Mouse (Mus musculus) forebrain, postnatal 0 days (tissue): Measurements from ENCODE around the gene Abcf2. TPM values are rescaled to one million over a fixed set of nuclear protein-coding genes. Genes with fewer than 3 reads are reported as not detected.

Experiments used
- ATAC-seq: fragments of 200-750 bp; cut with Nextera tagmentation; 2 replicates; pipeline ENCODE4 v1.8.0; 2017; ENCODE audit warnings: mild to moderate bottlenecking, moderate library complexity
- DNase-seq: peaks from one replicate; pipeline ENCODE4 v3.0.0-alpha.2; 2015
- H3K27ac ChIP-seq: fragments of 300-500 bp; sonication (generic); 2 replicates; pipeline ENCODE4 v1.5.1; 2014; ENCODE audit warnings: low read depth, mild to moderate bottlenecking, antibody characterized with exemption, low read length, moderate library complexity, mixed read lengths
- H3K27me3 ChIP-seq: fragments of 300-500 bp; sonication (generic); 2 replicates; pipeline ENCODE4 v1.6.1; 2014; ENCODE audit warnings: mild to moderate bottlenecking, low read length, mixed read lengths; ENCODE audit not compliant: insufficient read depth
- H3K36me3 ChIP-seq: fragments of 300-500 bp; sonication (generic); 2 replicates; pipeline ENCODE4 v1.6.1; 2014; ENCODE audit warnings: mild to moderate bottlenecking, moderate library complexity; ENCODE audit not compliant: insufficient read depth
- H3K4me1 ChIP-seq: fragments of 300-500 bp; sonication (generic); 2 replicates; pipeline ENCODE4 v1.6.1; 2014; ENCODE audit warnings: antibody characterized with exemption; ENCODE audit not compliant: insufficient read depth
- H3K4me2 ChIP-seq: fragments of 300-500 bp; sonication (generic); 2 replicates; pipeline ENCODE4 v1.6.1; 2014; ENCODE audit warnings: low read depth, mild to moderate bottlenecking, moderate library complexity
- H3K4me3 ChIP-seq: fragments of 300-500 bp; sonication (generic); 2 replicates; pipeline ENCODE4 v1.5.1; 2014; ENCODE audit warnings: low read depth, low read length, mixed read lengths
- H3K9ac ChIP-seq: fragments of 300-500 bp; sonication (generic); 2 replicates; pipeline ENCODE4 v1.6.1; 2014; ENCODE audit warnings: mild to moderate bottlenecking
- H3K9me3 ChIP-seq: fragments of 300-500 bp; sonication (generic); 2 replicates; pipeline ENCODE4 v1.6.1; 2016; ENCODE audit warnings: low read length
- CTCF ChIP-seq: sonication (generic); IDR thresholded peaks from 2 replicates; pipeline ENCODE4 v1.5.1; 2016; ENCODE audit warnings: antibody characterized with exemption, control low read depth, low read depth
- WGBS: fragments of 180-500 bp; shearing (Covaris S2); extraction: QIAGEN DNeasy Blood & Tissue Kit; methylation state at CpG from one replicate; pipeline ENCODE4 v1.1.7; 2014; 5-methylcytosine and 5-hydroxymethylcytosine counted together
- polyA plus RNA-seq: library from polyadenylated mRNA; unstranded; fragments of >200 nt; fragmentation: Nextera tagmentation; extraction: Ambion mirVana; gene quantifications from 2 replicates; pipeline ENCODE4 v1.2.1, GENCODE M21; 2015
- total RNA-seq: library from RNA; depleted of rRNA; stranded (reverse); fragments of >200 nt; gene quantifications from 2 replicates; pipeline ENCODE4 v1.2.3, GENCODE M21; 2014

Abcf2 gene
- total and polyA plus RNA-seq, 2 experiments from 2014 or later = 59.8 to 73.7 TPM

- no peak for ATAC-seq
- peaks cover 28% of the 10 kb centered on the region for H3K4me1 ChIP-seq
- no peak overlapping the region for H3K9ac ChIP-seq
Measured at GRCm38 (mm10) chr5:24620116-24620515, 42.8 kb upstream of the Abcf2 start.

GRCm38 (mm10) chr5:24618921-24619320, 41.7 kb upstream of the Abcf2 start:
- Histone ChIP-seq H3K9ac (no peak overlapping the region), H3K27me3 (no peaks in the 10 kb centered on the region), H3K27ac (no peak overlapping the region), H3K36me3 (no peaks in the 10 kb centered on the region; the same call in 1 of the 2 replicates), H3K4me3 (no peak overlapping the region), H3K4me1 (peaks cover 23% of the 10 kb centered on the region), H3K4me2 (no peak overlapping the region), H3K9me3 (no peaks in the 10 kb centered on the region)
- ATAC-seq (no peak), DNase-seq (no peak)
- no peak for TF ChIP-seq CTCF
- WGBS = 79% methylated on average over 3 of the region's 3 CpGs

More at GRCm38 (mm10) chr5:24620116-24620515, 42.8 kb upstream of the Abcf2 start:
- 65% methylated on average over 8 of the region's 8 CpGs for WGBS
- no peak for DNase-seq
- no peaks in the 10 kb centered on the region for H3K27me3 ChIP-seq
- H3K36me3 ChIP-seq = no peaks in the 10 kb centered on the region; the same call in 1 of the 2 replicates
- no peaks in the 10 kb centered on the region for H3K9me3 ChIP-seq
- no peak overlapping the region for H3K4me2 ChIP-seq
- no peak for TF ChIP-seq CTCF
- H3K4me3 ChIP-seq = no peak overlapping the region
- no peak overlapping the region for H3K27ac ChIP-seq

DNA sequence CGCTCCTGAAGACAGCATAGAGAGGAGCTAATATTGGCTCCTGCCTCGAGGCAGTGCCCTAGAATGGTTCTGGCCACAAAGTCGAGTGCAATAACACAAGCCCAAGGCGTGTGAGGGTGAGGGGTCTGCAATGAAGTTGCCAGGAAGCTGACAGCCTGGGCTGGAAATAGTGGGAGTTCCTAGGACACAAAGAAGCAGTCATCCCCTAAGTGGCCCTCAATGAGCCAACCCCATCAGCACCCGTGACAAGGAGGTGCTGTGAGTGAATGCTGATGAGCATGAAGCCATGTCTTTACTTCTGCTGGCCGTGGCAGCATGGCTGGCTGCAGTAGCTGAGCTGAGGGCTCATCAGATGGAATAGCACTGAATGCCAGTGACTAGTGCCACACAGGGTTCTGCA, 37.8 kb upstream of the Abcf2 start:
- no peak overlapping the region for H3K27ac ChIP-seq
- H3K36me3 ChIP-seq = no peaks in the 10 kb centered on the region; the same call in 1 of the 2 replicates
- no peaks in the 10 kb centered on the region for H3K27me3 ChIP-seq
- TF ChIP-seq CTCF = no peak
- peaks cover 8% of the 10 kb centered on the region for H3K4me1 ChIP-seq
- no peak overlapping the region for H3K9ac ChIP-seq
- no peak for DNase-seq
- no peaks in the 10 kb centered on the region for H3K9me3 ChIP-seq
- ATAC-seq = peak; percentile 40; the same call in 1 of the 2 replicates
- 58% methylated on average over 6 of the region's 6 CpGs for WGBS
- no peak overlapping the region for H3K4me3 ChIP-seq
- no peak overlapping the region for H3K4me2 ChIP-seq

- DNase-seq (no peak), ATAC-seq (peak; percentile 41)
- Histone ChIP-seq H3K36me3 (peaks cover 4% of the 10 kb centered on the region; the same call in 1 of the 2 replicates), H3K4me3 (no peak overlapping the region), H3K9ac (no peak overlapping the region), H3K4me1 (peaks cover 5% of the 10 kb centered on the region; the same call in 1 of the 2 replicates), H3K4me2 (no peak overlapping the region), H3K27me3 (no peaks in the 10 kb centered on the region), H3K9me3 (no peaks in the 10 kb centered on the region), H3K27ac (no peak overlapping the region)
- TF ChIP-seq CTCF = 0 out of 2 replicates have a peak, but pooled peaks have one; percentile 33
- WGBS = 59% methylated on average over 5 of the region's 5 CpGs
Measured at GRCm38 (mm10) chr5:24612302-24612649, 35.0 kb upstream of the Abcf2 start.

GRCm38 (mm10) chr5:24611366-24612301, 34.4 kb upstream of the Abcf2 start:
- no peak overlapping the region for H3K4me2 ChIP-seq
- no peak overlapping the region for H3K9ac ChIP-seq
- H3K4me3 ChIP-seq = no peak overlapping the region
- DNase-seq = peak; percentile 74
- H3K27ac ChIP-seq = no peak overlapping the region; the same call in 1 of the 2 replicates
- H3K36me3 ChIP-seq = peaks cover 4% of the 10 kb centered on the region; the same call in 1 of the 2 replicates
- TF ChIP-seq CTCF = no peak; the same call in 1 of the 2 replicates
- H3K4me1 ChIP-seq = peaks cover 10% of the 10 kb centered on the region; the same call in 1 of the 2 replicates
- H3K9me3 ChIP-seq = no peaks in the 10 kb centered on the region
- H3K27me3 ChIP-seq = no peaks in the 10 kb centered on the region
- peak; percentile 74 for ATAC-seq
- 31% methylated on average over 7 of the region's 7 CpGs for WGBS

DNA sequence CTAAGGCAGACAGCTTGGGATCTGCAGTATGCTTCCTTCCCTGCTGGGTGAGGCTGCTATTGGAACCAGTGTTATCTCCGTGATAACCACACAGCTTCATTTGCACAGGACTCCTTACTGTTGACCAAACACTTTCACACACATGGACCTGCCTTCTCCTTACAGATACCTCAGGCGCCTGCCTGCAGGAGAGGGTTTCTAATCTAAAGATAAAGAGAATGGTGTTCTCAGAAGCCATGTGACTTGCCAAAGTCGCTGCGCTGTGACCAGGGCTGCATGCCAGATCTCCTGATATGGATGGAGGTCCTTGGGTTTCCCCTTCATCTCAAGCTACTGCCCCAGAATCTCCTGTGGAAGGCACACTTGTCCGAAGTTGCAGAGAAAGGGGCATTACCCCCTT, 32.1 kb upstream of the Abcf2 start:
- Histone ChIP-seq H3K27me3 (no peaks in the 10 kb centered on the region), H3K27ac (no peak overlapping the region), H3K9me3 (no peaks in the 10 kb centered on the region), H3K9ac (no peak overlapping the region), H3K4me3 (no peak overlapping the region), H3K4me2 (no peak overlapping the region), H3K36me3 (peaks cover 4% of the 10 kb centered on the region; the same call in 1 of the 2 replicates), H3K4me1 (peaks cover 20% of the 10 kb centered on the region)
- TF ChIP-seq CTCF = no peak
- no peak for DNase-seq
- ATAC-seq = no peak
- 69% methylated on average over 5 of the region's 5 CpGs for WGBS
